Mouse (Mus musculus): ENCODE measurements at regions not wholly inside any gene's neighbourhood (a gene's known extent, or its start where the extent isn't known, plus 50 kb on each side); places are given as distances from the start of the nearest gene placed in this dataset.

- in situ Hi-C loops (cut with MboI; ENCODE audit: low sequenced_read_pairs) = no loop called here
Observed at GRCm38 (mm10) chr5:146641931-146642330, 56.9 kb upstream of the Gpr12 start.

DNA sequence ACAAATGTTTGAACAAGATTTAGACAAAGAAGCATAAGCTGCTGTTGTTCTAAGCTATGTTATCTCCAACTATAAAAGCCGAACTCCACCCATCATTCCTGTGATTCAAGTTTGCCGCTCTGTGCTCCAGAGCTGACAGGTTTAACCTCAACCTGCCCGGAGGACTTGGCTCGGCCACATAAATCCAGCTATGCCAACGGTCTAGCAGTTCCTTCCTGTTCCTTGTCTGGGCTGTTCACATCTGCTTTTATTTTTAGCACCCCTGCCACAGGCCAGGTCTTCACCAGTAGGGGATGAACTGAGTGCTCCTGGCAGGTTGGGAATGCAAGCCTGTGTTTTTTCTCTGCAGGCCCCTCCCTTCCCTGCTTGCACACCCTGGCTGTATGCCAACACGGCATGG, 51.8 kb upstream of the Gpr12 start:
- in situ Hi-C loops (cut with MboI; ENCODE audit: low sequenced_read_pairs) = no loop called here
